Mouse (Mus musculus) ES-Bruce4 (cell line): ENCODE results near the gene Gm5916. TPM values are rescaled to one million over a fixed set of nuclear protein-coding genes. Genes with fewer than 3 reads are reported as not detected.

Experiments
- H3K27ac ChIP-seq: 2 replicates; pipeline ENCODE4 v1.5.1; 2012; ENCODE audit warnings: low read length, inconsistent platforms; ENCODE audit not compliant: insufficient read depth
- H3K27me3 ChIP-seq: 2 replicates; pipeline ENCODE4 v1.6.1; 2012; ENCODE audit warnings: mild to moderate bottlenecking, low read length, inconsistent platforms; ENCODE audit not compliant: control insufficient read depth, poor library complexity, insufficient read depth, severe bottlenecking
- H3K36me3 ChIP-seq: 2 replicates; pipeline ENCODE4 v1.6.1; 2012; ENCODE audit warnings: inconsistent platforms, mild to moderate bottlenecking, low read length, moderate library complexity; ENCODE audit not compliant: control insufficient read depth, poor library complexity, insufficient read depth, severe bottlenecking
- H3K4me1 ChIP-seq: one replicate; pipeline ENCODE4 v1.8.1; 2011; ENCODE audit warnings: low read length; ENCODE audit not compliant: control insufficient read depth, insufficient read depth
- H3K4me3 ChIP-seq: 2 replicates; pipeline ENCODE4 v1.5.1; 2011; ENCODE audit warnings: low read depth, mild to moderate bottlenecking, low read length
- H3K9ac ChIP-seq: 2 replicates; pipeline ENCODE4 v1.6.1; 2012; ENCODE audit warnings: low read depth, mild to moderate bottlenecking, inconsistent platforms; ENCODE audit not compliant: poor library complexity, severe bottlenecking
- H3K9me3 ChIP-seq: replicated peaks from 2 replicates; pipeline ENCODE4 v1.6.1; 2012; ENCODE audit warnings: mild to moderate bottlenecking, low read length, inconsistent platforms; ENCODE audit not compliant: control insufficient read depth, poor library complexity, insufficient read depth, severe bottlenecking
- CTCF ChIP-seq: IDR thresholded peaks from one replicate; pipeline ENCODE4 v1.8.1; 2011; ENCODE audit warnings: low read depth, low read length
- EP300 ChIP-seq: IDR thresholded peaks from 2 replicates; pipeline ENCODE4 v1.6.1; 2011; ENCODE audit warnings: low read depth, low read length; ENCODE audit not compliant: insufficient read depth
- POLR2A ChIP-seq: IDR thresholded peaks from one replicate; pipeline ENCODE4 v1.8.1; 2011; ENCODE audit warnings: low read length; ENCODE audit not compliant: insufficient read depth
- polyA plus RNA-seq: library from polyadenylated mRNA; stranded (reverse); fragments of >200 nt; gene quantifications from 2 replicates; pipeline ENCODE4 v1.2.4, GENCODE M21; 2011; ENCODE audit warnings: low read depth; ENCODE audit not compliant: missing spikeins, insufficient read depth, insufficient read length

Gene Gm5916
- polyA plus RNA-seq, result not detected in 2 replicates

- H3K27me3 ChIP-seq, result no peaks in the 10 kb centered on the region
- TF ChIP-seq CTCF (no peak), EP300 (no peak), POLR2A (no peak)
- no peak within 1 kb of the TSS for H3K27ac ChIP-seq
- H3K4me1 ChIP-seq, result no peaks in the 10 kb centered on the region
- H3K9me3 ChIP-seq, result no peaks in the 10 kb centered on the region
- H3K4me3 ChIP-seq, result no peak within 1 kb of the TSS
- H3K36me3 ChIP-seq, result no peaks in the 10 kb centered on the region
- H3K9ac ChIP-seq, result no peak within 1 kb of the TSS
Observed at GRCm38 (mm10) chr9:36128679-36129078, at the start of gene Gm5916. Gm5916 (minus strand) TSS chr9:36128779.

Other genes starting within 250 kb of the Gm5916 start
- gene 9230113P08Rik, start 220.4 kb downstream of the Gm5916 start, polyA plus RNA-seq, result not detected in 2 replicates